Mouse (Mus musculus) liver, embryonic 14.5 days (tissue): Measurements from ENCODE around the gene Sh3rf1. TPM values are rescaled to one million over a fixed set of nuclear protein-coding genes. Genes with fewer than 3 reads are reported as not detected.
A peak's percentile ranks its signal among the peaks of the same experiment; 100 is the strongest.

Experiments used
- ATAC-seq: fragments of 200-750 bp; cut with Nextera tagmentation; 2 replicates; pipeline ENCODE4 v1.8.0; 2017; ENCODE audit warnings: moderate number of reproducible peaks, mild to moderate bottlenecking, moderate library complexity; ENCODE audit not compliant: insufficient read depth
- DNase-seq, 3 experiments: peaks; one replicate each; pipeline ENCODE4 v3.0.0-alpha.2; 2012 to 2013; ENCODE audit warnings: low read depth in 3 of 3, low spot score in 3 of 3
- H3K27ac ChIP-seq: fragments of 300-500 bp; sonication (generic); 2 replicates; pipeline ENCODE4 v1.5.1; 2014; ENCODE audit warnings: moderate library complexity, mild to moderate bottlenecking, control low read depth, inconsistent platforms
- H3K27me3 ChIP-seq: fragments of 300-500 bp; sonication (generic); 2 replicates; pipeline ENCODE4 v1.6.1; 2014; ENCODE audit warnings: mild to moderate bottlenecking, low read length, moderate library complexity; ENCODE audit not compliant: control insufficient read depth, insufficient read depth
- H3K36me3 ChIP-seq: fragments of 300-500 bp; sonication (generic); replicated peaks from 2 replicates; pipeline ENCODE4 v1.6.1; 2014; ENCODE audit warnings: low read depth; ENCODE audit not compliant: control insufficient read depth, insufficient read depth
- H3K4me1 ChIP-seq, 2 experiments: fragments of 200-500 bp in 1 of 2; fragments of 300-500 bp in 1 of 2; sonication (generic) in 1 of 2; replicated peaks; 2 replicates each; pipeline ENCODE4 v1.6.1; 2012 to 2014; ENCODE audit warnings: antibody characterized with exemption in 1 of 2, inconsistent platforms in 1 of 2, low read length in 1 of 2; ENCODE audit not compliant: control insufficient read depth in 2 of 2, insufficient read depth in 2 of 2
- H3K4me2 ChIP-seq: fragments of 300-500 bp; sonication (generic); 2 replicates; pipeline ENCODE4 v1.6.1; 2014; ENCODE audit warnings: low read depth, mild to moderate bottlenecking, control low read depth, moderate library complexity
- H3K4me3 ChIP-seq, 2 experiments: fragments of 200-500 bp in 1 of 2; fragments of 300-500 bp in 1 of 2; sonication (generic) in 1 of 2; 2 replicates each; pipeline ENCODE4 v1.5.1; 2012 to 2014; ENCODE audit warnings: low read depth in 2 of 2, low read length in 2 of 2, mild to moderate bottlenecking in 2 of 2, control low read depth in 1 of 2, inconsistent platforms in 1 of 2, moderate library complexity in 1 of 2; ENCODE audit not compliant: insufficient read depth in 1 of 2
- H3K9ac ChIP-seq: fragments of 300-500 bp; sonication (generic); replicated peaks from 2 replicates; pipeline ENCODE4 v1.6.1; 2014; ENCODE audit warnings: mild to moderate bottlenecking, control low read depth, moderate library complexity
- H3K9me3 ChIP-seq: fragments of 300-500 bp; sonication (generic); 2 replicates; pipeline ENCODE4 v1.6.1; 2016; ENCODE audit warnings: low read length, mixed read lengths; ENCODE audit not compliant: control insufficient read depth
- CTCF ChIP-seq: IDR thresholded peaks from 2 replicates; pipeline ENCODE4 v1.5.1; 2016; ENCODE audit warnings: antibody characterized with exemption, low read depth, control low read depth
- EP300 ChIP-seq: IDR thresholded peaks from 2 replicates; pipeline ENCODE4 v1.6.1; 2016; ENCODE audit warnings: antibody characterized with exemption, low read depth
- WGBS: fragments of 180-500 bp; shearing (Covaris S2); extraction: QIAGEN DNeasy Blood & Tissue Kit; methylation state at CpG from one replicate; pipeline ENCODE4 v1.1.7; 2014; ENCODE audit not compliant: insufficient replicate concordance; 5-methylcytosine and 5-hydroxymethylcytosine counted together
- polyA plus RNA-seq, 2 experiments: library from polyadenylated mRNA; depleted of rRNA in 1 of 2; stranded (reverse) in 1 of 2; unstranded in 1 of 2; fragments of >200 nt; fragmentation: Nextera tagmentation in 1 of 2; extraction: Ambion mirVana in 1 of 2; gene quantifications; 2 replicates each; pipeline versions ENCODE4 v1.2.1 to v1.2.3; 2012 to 2014

Sh3rf1 gene
- polyA plus RNA-seq, 2 experiments: 0.61 to 0.85 TPM

- Histone ChIP-seq H3K27ac (no peak overlapping the region), H3K27me3 (no peaks in the 10 kb centered on the region), H3K9me3 (no peaks in the 10 kb centered on the region), H3K36me3 (no peaks in the 10 kb centered on the region), H3K4me3 (no peak overlapping the region), H3K9ac (no peak overlapping the region), H3K4me1 (peaks cover 0 to 5% of the 10 kb centered on the region in 2 experiments; a peak in 1 of 4 replicates), H3K4me2 (no peak overlapping the region)
- TF ChIP-seq CTCF (no peak), EP300 (no peak)
- WGBS: 63% methylated on average over 3 of the region's 3 CpGs
- DNase-seq (no peak), ATAC-seq (no peak)
Observed at GRCm38 (mm10) chr8:61239576-61239975, 15.9 kb downstream of the Sh3rf1 start.

- H3K4me1 ChIP-seq: peaks cover 0 to 3% of the 10 kb centered on the region in 2 experiments; a peak in 1 of 4 replicates
- no peaks in the 10 kb centered on the region for H3K9me3 ChIP-seq
- H3K36me3 ChIP-seq: no peaks in the 10 kb centered on the region
- no peak overlapping the region for H3K4me2 ChIP-seq
- no peaks in the 10 kb centered on the region for H3K27me3 ChIP-seq
- H3K27ac ChIP-seq: no peak overlapping the region
- 74% methylated on average over 8 of the region's 8 CpGs for WGBS
- TF ChIP-seq EP300: no peak
- no peak for ATAC-seq
- H3K4me3 ChIP-seq: no peak overlapping the region
- no peak for DNase-seq
- no peak overlapping the region for H3K9ac ChIP-seq
Observed at GRCm38 (mm10) chr8:61241229-61241628, 17.6 kb downstream of the Sh3rf1 start.

GRCm38 (mm10) chr8:61242896-61243295 is 19.2 kb downstream of the Sh3rf1 start:
- Histone ChIP-seq H3K36me3 (no peaks in the 10 kb centered on the region), H3K4me3 (no peak overlapping the region), H3K9me3 (no peaks in the 10 kb centered on the region), H3K9ac (no peak overlapping the region), H3K27ac (no peak overlapping the region), H3K4me1 (no peaks in the 10 kb centered on the region), H3K4me2 (no peak overlapping the region), H3K27me3 (no peaks in the 10 kb centered on the region)
- ATAC-seq: no peak
- WGBS: 91% methylated on average over 19 of the region's 19 CpGs
- DNase-seq: no peak
- no peak for TF ChIP-seq CTCF
- no peak for TF ChIP-seq EP300

- H3K9me3 ChIP-seq: no peaks in the 10 kb centered on the region
- no peaks in the 10 kb centered on the region for H3K36me3 ChIP-seq
- H3K9ac ChIP-seq: no peak overlapping the region
- DNase-seq (no peak), ATAC-seq (no peak)
- no peaks in the 10 kb centered on the region for H3K4me1 ChIP-seq
- no peak overlapping the region for H3K27ac ChIP-seq
- H3K4me3 ChIP-seq: no peak overlapping the region
- WGBS: 75% methylated on average over 5 of the region's 5 CpGs
- TF ChIP-seq CTCF (no peak), EP300 (no peak)
- no peaks in the 10 kb centered on the region for H3K27me3 ChIP-seq
- H3K4me2 ChIP-seq: no peak overlapping the region
Observed at GRCm38 (mm10) chr8:61243491-61243890, 19.8 kb downstream of the Sh3rf1 start.

- H3K9me3 ChIP-seq: no peaks in the 10 kb centered on the region
- H3K36me3 ChIP-seq: no peaks in the 10 kb centered on the region
- 82% methylated on average over 7 of the region's 7 CpGs for WGBS
- ATAC-seq: no peak
- peak; percentile 39 for TF ChIP-seq CTCF
- TF ChIP-seq EP300: no peak
- no peaks in the 10 kb centered on the region for H3K4me1 ChIP-seq
- no peak overlapping the region for H3K9ac ChIP-seq
- H3K27me3 ChIP-seq: no peaks in the 10 kb centered on the region
- no peak overlapping the region for H3K4me3 ChIP-seq
- DNase-seq: no peak
- H3K4me2 ChIP-seq: no peak overlapping the region
- no peak overlapping the region for H3K27ac ChIP-seq
Observed at GRCm38 (mm10) chr8:61244157-61244556, 20.5 kb downstream of the Sh3rf1 start.
